Mouse (Mus musculus) gonadal fat pad, adult 2 months (tissue): ENCODE measurements at regions not wholly inside any gene's neighbourhood (a gene's known extent, or its start where the extent isn't known, plus 50 kb on each side); places are given as distances from the start of the nearest gene placed in this dataset.
A peak's percentile ranks its signal among the peaks of the same experiment; 100 is the strongest.

Experiments used
- DNase-seq: peaks from one replicate; pipeline ENCODE4 v3.0.0-alpha.2; 2012; ENCODE audit warnings: low read depth

DNA sequence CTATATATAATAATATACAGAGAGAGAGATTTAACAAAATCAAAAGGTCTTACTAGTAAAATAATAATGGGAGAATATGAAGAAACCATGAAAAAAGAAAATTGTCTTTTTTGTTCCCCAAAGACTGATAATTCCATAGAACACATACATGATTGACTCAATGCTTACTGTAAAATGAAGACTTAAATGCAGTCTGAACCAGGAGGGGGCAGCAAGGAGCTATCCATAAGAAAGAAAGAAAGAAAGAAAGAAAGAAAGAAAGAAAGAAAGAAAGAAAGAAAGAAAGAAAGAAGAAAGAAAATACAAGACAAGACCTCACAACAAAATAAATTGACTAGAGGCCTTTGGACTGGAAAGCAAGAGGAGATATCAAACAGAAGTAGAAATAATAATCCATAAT, 868.8 kb upstream of the Acvr2a start:
- DNase-seq = no peak

DNA sequence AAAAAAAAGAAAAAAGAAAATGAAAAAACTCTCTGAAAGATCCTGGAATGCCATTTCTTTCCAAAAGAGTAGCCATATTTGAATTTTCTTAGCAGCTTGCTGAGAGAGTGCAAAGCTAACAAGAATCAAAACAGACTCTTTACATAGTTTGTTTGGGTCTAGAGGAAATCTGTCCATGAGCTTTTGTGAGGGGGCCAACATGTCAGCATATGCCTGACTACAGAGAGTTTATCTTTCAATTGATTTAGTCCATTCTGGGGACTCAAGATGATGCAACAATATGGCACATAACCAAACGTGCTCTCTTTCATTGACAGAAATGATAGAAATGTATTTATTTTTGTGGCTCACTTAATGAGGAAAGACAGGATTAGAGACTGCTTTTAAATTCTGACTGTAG, 822.8 kb upstream of the Acvr2a start:
- DNase-seq = no peak

DNA sequence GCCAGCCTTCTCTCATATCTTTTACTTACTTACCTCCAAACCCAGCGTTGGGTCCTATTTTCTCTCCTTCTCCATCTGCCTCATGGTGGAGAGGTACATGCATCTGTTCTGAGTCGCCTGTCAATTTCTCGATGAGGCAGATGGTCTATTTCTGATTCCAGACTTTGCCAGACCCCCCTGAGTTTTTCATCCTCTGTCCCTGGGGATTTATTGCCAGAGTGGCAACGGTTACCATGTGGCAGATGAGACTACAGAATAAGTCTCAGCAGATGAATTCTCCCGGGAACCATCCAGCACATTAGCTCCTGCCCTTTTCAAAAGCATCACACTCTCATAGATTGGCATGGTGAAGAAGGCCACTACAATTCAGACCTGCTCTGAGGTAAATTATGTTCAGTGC, 819.7 kb upstream of the Acvr2a start:
- no peak for DNase-seq

DNA sequence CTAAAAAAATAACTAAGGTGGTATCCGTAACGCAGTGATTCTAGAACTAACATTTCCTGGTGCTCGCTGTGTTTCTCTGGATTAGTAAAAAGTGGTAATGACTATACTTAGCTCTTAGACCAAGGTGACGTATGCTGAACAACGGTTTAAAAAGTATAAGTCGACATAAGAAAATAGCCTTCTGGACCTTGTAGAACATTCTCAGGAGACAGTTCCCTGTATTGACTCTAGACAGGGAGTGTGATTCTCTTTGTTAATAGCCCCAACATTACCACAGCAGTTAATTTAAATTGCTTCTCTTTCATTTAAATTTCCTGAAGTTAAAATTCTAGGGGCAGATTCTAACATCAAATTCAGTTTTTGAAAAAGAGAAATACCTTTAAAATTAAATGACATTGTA, 812.7 kb upstream of the Acvr2a start:
- no peak for DNase-seq

DNA sequence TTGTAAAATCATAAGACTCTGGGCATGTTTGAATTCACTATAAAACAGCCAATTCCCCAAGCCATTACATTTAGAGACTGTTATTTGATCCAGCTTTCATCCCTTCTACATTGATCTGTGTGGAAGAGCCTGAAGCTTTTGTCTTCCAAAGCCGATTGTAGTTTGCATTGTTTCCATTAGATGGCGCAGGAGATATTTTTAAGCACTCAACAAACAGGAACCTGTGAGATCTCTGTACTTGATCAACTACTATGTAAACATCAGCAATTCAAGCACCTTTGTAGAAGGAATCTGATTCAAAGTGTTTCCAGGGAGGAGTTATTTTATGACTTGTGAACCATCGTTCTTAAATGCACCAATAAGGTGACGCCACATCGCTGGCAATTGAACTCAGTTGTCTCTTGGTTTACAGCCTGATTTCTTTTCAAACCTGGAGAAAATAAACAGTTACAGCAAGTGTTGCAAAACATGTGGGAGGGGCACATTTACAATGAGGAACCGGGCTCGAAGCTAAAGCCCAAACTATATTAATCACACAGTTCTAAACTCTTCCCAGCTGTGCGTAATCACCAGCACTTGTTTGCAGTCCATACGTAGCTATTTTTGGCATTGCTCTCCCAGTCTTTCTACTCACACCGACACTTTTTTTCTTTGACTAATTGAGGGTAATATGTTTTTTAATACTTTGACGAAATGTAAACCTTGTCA, 812.0 kb upstream of the Acvr2a start:
- peak; percentile 49 for DNase-seq

DNA sequence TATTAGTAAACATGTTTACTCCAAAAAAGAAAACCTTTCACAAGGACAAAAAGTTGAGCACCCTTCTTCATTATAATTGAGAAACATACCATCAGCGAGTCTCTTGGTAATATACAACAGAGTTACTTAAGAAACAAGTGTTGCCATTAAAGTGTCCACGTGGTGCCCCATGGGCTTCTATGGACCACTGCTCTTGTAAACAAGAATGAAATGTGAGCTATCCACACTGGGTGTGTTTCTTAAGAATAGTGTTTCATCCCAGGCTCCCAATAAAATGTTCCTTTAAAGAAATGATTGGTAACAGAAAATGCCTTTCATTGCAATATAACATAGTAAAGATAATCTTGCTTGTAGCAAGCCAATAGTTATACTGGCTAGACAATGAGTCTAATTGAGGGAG, 803.6 kb upstream of the Acvr2a start:
- DNase-seq = no peak

DNA sequence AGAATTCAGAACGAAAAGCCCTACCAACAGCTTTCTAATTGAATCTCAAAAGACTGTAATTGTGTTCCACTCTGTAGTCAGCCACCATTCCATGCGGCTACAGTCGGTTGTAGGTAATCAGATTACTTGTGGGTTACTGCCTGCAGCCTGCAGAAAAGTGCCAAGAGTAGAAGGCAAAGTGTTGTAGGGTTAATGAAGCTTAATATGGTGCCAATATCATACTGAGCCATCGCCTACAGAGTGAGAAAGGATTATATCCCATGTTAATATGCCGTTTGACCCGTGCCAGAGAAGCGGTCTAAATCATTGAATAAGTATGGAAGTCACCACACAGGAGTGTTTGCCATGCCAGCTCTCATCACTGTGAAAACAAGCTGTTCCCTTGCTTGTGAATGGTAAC, 786.4 kb upstream of the Acvr2a start:
- no peak for DNase-seq

DNA sequence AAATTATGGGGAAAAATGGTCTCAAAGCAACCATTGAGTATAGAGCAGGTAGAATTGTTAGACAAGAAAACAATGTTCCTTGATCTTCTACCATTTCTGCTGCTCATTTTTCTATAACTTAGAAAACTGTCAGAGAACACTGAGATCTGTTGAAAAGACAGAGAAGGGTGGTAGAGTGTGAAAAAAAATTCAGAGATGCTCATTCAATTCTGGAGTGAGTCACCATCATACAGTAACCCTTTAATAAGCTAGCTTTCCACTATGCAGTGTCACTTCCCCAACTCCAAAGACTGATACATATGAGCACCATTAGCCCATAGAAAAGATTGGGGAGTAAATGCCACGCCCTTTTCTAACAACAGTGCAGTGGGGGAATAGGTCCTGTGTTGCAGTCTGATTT, 752.5 kb upstream of the Acvr2a start:
- no peak for DNase-seq

DNA sequence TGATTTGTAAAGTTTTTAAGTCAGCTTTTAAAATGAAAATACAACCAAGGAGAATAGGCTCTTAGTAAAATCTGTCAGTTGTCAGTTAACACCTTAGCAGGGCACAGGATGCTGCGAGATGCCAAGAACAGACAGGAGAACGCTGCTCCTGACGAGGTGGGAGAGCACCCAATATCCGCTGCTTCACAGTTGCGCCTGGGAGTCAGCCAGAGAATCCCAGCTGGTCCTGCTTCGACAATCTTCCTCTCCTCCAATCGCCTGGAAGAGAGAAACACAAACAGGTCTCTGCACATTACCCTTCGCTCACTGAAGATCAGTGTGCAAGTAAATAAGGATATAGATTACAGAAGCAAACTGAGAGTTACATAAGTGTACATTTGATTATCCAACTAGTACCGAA, 750.5 kb upstream of the Acvr2a start:
- DNase-seq = no peak

DNA sequence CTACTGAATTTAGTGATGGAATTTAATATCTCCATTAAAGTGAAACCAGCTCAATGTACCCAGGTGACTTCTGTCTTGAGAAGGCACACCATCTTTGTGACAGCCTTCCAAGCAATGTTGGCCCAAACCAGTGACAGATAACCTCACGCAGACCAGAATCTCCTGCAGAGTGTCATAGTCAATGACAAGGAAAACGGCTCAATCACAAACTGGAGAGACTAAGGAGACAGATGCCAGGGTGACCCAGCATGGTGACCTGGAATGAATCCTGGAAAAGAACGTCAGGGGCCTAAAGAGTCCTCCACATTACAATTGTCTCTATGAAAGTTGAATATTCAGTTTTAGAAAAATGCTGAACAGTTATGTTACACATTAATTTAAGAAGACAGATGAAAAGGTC, 748.7 kb upstream of the Acvr2a start:
- DNase-seq = no peak

DNA sequence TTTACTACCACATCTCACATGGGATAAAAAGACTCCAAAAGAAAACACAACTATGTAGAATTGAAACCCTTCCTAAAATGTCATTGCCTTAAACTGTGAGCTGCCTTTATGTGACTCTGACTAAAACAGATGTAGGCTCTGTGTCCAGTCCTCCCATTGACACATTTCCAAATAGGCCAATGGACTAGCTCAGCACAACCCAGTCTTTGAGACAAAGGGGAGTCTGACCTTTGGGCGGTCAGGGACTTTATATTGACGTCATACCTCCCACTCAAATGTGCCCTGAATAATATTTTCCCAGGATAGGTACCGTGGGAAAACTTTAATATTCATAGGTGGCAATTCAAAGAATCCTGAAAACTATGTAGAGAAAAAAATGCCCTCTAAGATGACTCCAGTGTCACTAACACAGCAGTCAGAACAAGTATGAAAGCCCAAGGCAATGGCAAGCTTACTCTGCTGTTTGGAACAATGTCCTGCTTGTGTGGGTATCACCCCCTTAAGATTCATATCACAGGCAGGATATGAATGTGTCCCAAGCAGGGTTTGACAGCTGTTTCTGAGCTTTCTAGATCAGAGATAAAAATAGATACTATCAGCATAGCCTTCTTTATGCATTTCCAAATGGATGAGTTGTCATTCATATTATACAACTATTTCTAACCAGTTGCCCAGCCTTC, 731.6 kb upstream of the Acvr2a start:
- DNase-seq = peak; percentile 54

DNA sequence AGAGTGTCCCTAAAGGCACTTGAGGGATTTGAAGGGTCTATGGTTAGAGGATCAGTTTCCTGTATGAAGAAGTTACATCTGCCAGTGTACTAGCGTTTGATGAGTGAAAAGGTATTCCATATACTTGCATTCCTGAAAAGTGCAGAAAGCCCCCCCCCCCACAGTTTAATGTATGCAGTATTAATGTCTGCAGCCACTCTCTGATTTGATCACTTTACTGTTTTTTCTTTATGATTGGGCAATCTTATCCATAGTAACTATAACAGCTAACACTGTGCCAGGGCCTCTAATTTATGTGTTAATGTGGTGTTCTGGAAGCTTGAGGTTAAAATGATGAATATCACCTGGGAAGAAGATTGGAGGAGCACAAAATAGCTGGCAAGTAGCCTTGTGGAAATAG, 715.6 kb upstream of the Acvr2a start:
- DNase-seq = no peak

DNA sequence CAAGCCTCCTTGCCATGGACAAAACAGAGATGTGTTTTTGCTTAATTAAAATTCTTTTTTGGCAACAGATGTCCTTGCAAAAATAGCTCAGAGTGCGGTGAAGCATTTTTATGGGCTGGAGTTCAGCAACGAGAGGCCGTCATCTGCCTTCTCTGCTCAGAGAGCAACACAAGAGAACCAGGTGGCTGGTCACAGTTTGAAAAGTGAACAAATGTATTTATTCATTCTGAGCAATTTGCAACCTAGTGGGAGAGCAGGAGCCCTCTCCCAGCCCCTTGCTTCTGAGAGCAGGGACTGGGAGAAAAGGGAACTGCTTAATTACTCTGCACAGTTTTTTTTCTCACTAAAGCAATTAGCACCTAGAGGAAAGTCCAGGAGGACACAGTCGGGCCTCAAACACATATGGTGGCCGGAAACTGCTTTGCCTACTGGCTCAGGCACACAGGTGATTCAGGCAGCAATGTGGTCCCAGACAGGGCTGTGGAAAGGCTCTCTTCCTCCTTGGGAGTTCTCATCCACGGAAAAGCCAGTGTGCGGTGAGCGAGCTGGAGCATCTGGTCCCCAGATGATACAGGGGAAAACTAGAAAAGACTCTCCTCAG, 714.9 kb upstream of the Acvr2a start:
- DNase-seq = no peak

DNA sequence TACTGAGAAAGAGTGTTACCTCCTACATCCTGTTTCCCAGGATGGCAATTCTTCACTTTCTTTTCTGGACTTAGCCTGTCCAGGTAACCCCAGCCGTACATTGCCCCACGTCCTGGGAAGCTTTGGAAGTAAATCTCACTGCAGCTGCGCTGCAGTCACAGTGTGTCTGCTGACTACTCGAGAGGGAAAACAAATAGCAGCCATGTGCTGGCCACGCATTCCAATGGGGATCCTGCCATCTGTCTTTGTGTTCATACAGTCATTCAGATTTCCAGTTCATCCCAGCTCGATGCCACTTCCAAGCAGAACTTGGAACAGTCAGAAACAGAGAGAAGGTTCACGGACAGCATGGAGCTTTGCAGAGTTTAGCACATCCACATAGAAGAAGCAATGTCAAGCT, 690.2 kb upstream of the Acvr2a start:
- DNase-seq = no peak

DNA sequence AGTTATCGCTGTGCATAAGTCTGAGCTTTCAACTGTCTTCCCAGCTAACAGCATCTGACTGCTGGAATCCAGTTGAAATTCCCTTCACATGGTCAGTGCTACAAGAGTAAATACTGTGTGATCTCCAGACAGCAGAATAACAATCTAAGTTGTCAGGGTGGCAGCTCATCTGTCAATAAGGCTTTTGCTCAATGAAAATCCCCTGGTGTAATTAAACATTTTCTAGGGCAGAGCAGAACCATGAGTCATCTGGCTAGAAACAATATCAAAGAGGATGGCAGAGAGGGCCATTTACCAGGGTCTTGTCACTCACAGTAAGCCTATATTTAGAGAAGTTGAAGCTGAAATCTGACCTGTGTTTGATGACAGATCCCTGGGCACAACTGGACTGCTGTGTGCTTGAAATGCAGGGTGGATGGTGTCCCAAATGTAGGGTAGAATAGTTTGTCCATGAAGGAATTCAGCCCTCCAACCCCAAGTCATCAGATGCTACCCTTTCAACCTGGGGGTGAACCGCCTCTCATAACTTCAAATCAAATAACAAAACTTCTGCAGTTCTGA, 675.8 kb upstream of the Acvr2a start:
- DNase-seq = no peak

DNA sequence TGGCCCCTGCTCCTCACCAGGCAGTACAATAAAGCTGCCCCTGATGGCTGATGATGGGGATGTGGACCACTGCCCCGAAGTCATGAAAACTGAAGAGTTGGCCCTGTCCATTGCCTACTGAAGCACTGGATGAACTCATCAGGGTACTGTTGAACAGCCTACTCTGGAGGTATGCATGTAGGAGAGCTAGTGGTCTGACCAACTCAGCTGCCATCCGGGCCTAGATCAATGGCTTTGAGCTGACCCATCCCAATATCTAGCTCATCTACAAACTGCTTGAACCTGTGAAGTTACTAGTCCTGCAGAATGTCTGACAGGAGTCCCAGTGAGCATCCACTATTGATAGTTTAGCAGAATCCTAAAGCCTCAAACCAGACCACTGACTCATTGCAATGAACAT, 672.6 kb upstream of the Acvr2a start:
- DNase-seq = no peak

DNA sequence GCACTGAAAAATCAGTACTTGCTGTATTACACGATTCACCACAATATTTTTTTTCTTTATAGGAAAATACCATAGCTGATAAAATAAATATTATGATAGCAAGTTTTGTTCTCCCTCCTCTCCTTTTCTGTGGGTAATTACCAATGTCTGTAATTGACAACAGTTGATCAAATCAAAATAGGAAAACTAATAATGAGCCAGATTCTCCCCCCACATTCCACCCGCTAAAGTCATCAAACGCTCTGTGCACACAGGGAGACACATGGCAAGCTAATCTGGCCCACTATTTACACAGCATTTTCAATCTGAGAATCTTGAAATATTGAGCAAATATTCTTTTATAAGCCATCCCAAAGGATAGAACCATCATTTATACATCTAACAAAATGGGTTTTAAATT, 659.2 kb upstream of the Acvr2a start:
- no peak for DNase-seq

DNA sequence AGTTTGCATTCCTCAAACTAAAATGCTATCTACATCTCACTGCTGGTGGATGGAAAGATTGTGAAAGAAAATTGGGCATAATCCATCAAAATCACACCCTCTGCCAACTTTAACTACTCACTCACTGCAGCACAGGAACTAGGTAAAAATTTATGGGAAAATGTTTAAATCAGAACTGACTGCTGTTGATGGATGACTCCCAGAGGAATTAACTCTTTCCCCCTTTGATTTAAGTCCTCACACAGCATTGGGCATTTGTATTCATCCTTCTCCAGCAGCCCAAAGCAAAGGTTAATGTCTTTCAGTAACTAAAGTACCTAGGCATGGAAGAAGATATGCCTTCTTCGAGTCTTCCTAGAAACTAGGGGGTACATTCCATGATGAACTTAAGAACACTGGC, 641.3 kb upstream of the Acvr2a start:
- no peak for DNase-seq

DNA sequence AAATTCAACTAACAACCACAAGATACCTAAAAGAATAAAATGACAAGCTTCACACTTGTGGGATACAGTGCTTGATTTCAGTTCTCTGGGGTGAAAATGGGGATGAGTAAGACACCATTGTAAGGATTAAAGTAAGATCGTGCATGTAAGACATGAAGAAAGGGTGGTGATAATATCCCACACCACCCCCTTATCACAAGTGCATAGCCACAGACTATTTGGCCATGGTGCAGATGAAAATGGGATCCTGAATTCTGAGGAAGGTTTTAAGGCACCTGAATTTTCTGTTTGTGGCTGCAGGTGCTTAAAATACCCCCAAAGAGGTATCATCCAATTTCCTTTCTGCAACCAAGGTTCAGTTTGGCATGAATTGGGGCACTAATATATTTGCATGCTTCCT, 627.7 kb upstream of the Acvr2a start:
- no peak for DNase-seq

DNA sequence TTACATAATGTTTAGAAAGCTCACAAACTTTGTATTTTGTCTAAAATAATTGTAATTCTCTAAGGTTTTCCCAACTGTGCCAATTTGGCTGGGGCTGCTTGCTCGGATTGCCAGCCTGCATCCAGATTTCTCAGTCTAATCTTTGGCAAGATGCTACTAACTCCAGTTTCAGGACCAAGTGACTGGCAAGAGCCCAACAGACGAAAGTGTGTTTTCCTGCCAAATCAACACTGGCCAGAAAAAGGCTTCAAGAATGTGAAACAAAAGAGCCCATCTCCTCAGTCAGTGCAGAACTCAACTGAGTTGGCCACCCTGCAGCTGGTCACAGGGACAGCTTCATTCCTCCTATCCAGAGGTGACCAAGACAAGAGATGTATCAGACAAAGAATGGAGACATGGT, 627.3 kb upstream of the Acvr2a start:
- DNase-seq = no peak

DNA sequence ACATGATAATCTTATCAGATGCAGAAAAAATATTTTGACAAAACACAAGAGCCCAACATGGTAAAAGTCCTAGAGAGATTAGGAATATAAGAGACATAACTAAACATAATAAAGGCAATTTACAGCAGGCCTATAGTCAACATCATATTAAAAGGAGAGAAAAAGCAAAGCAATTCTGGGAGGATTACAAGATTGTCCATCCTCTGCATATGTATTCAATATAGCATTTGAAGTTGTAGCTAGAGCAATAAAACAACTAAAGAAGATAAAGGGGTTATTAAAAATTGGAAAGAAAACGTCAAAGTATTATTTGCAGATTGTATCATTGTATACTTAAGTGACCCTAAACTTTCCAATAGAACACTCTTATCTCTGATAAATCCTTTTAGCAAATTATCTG, 602.1 kb upstream of the Acvr2a start:
- no peak for DNase-seq

DNA sequence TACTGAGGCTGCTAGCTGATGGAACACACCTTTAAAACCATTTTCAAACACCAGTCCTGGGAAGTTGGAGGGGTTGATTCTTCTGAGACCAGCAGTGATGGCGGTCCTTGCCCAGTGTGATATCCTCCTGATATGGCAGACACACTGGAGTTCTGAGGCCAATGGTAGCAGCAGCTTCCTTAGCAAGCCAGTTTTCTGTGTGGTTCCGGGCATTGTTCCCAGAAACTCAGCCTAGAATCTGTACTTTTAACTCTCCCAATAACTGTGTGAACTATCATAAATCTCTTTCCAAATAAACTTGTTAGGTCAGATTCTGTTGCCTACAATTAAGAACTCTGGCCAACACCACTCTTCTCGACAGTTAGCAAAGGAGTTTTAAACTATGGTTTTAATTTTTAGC, 593.1 kb upstream of the Acvr2a start:
- peak; percentile 16 for DNase-seq

DNA sequence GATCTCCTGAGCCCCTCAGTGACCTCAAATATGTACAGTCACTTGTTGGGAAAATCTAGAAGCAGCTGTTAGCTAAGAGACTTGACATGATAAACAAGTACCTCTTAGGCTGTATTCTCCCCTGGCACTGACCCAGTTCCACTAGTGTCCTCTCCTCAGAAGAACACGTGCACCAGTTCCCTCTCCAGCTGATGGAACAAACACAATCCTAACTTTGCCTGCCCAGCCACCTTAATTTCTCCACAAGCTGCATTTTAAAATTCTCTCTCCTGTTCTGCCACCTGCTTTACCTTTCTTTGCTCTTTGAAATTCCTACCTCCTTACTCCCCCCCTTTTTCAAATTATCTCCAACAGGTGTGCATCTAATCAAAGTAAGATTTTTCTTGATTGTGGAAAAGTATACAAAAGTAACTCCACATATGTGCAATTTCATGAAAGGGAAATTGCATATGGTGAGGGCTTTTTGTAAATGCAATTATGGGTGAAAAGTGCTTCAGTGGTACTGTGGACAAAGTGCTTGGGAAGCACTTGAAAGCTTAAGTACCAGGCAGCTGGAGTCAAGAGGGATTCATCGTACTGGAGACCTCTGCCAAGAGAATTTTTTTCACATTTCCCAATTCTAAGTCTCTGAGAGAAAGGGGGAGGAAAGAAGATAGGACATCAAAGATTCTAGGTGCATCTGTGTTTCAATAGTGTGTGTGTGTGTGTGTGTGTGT, 590.7 kb upstream of the Acvr2a start:
- DNase-seq = no peak
